Mouse (Mus musculus) ES-Bruce4 (cell line): ENCODE data around the gene Mgmt. TPM values are rescaled to one million over a fixed set of nuclear protein-coding genes. Genes with fewer than 3 reads are reported as not detected.

Experiments
- H3K27ac ChIP-seq: 2 replicates; pipeline ENCODE4 v1.5.1; 2012; ENCODE audit warnings: low read length, inconsistent platforms; ENCODE audit not compliant: insufficient read depth
- H3K27me3 ChIP-seq: 2 replicates; pipeline ENCODE4 v1.6.1; 2012; ENCODE audit warnings: mild to moderate bottlenecking, low read length, inconsistent platforms; ENCODE audit not compliant: control insufficient read depth, poor library complexity, insufficient read depth, severe bottlenecking
- H3K36me3 ChIP-seq: 2 replicates; pipeline ENCODE4 v1.6.1; 2012; ENCODE audit warnings: inconsistent platforms, mild to moderate bottlenecking, low read length, moderate library complexity; ENCODE audit not compliant: control insufficient read depth, poor library complexity, insufficient read depth, severe bottlenecking
- H3K4me1 ChIP-seq: one replicate; pipeline ENCODE4 v1.8.1; 2011; ENCODE audit warnings: low read length; ENCODE audit not compliant: control insufficient read depth, insufficient read depth
- H3K4me3 ChIP-seq: 2 replicates; pipeline ENCODE4 v1.5.1; 2011; ENCODE audit warnings: low read depth, mild to moderate bottlenecking, low read length
- H3K9ac ChIP-seq: 2 replicates; pipeline ENCODE4 v1.6.1; 2012; ENCODE audit warnings: low read depth, mild to moderate bottlenecking, inconsistent platforms; ENCODE audit not compliant: poor library complexity, severe bottlenecking
- H3K9me3 ChIP-seq: replicated peaks from 2 replicates; pipeline ENCODE4 v1.6.1; 2012; ENCODE audit warnings: mild to moderate bottlenecking, low read length, inconsistent platforms; ENCODE audit not compliant: control insufficient read depth, poor library complexity, insufficient read depth, severe bottlenecking
- CTCF ChIP-seq: IDR thresholded peaks from one replicate; pipeline ENCODE4 v1.8.1; 2011; ENCODE audit warnings: low read depth, low read length
- EP300 ChIP-seq: IDR thresholded peaks from 2 replicates; pipeline ENCODE4 v1.6.1; 2011; ENCODE audit warnings: low read depth, low read length; ENCODE audit not compliant: insufficient read depth
- POLR2A ChIP-seq: IDR thresholded peaks from one replicate; pipeline ENCODE4 v1.8.1; 2011; ENCODE audit warnings: low read length; ENCODE audit not compliant: insufficient read depth
- polyA plus RNA-seq: library from polyadenylated mRNA; stranded (reverse); fragments of >200 nt; gene quantifications from 2 replicates; pipeline ENCODE4 v1.2.4, GENCODE M21; 2011; ENCODE audit warnings: low read depth; ENCODE audit not compliant: missing spikeins, insufficient read depth, insufficient read length

Mgmt gene
- polyA plus RNA-seq, 1 experiment = 9.6 TPM

GRCm38 (mm10) chr7:136930451-136930850 lies 36.0 kb downstream of the Mgmt start:
- TF ChIP-seq POLR2A = no peak
- TF ChIP-seq EP300 = no peak
- no peak for TF ChIP-seq CTCF
- H3K4me1 ChIP-seq = no peaks in the 10 kb centered on the region

GRCm38 (mm10) chr7:136933367-136933766 lies 39.0 kb downstream of the Mgmt start:
- Histone ChIP-seq H3K9me3 (no peaks in the 10 kb centered on the region), H3K4me1 (no peaks in the 10 kb centered on the region), H3K27ac (no peak overlapping the region), H3K27me3 (no peaks in the 10 kb centered on the region), H3K4me3 (no peak overlapping the region), H3K9ac (no peak overlapping the region), H3K36me3 (no peaks in the 10 kb centered on the region)
- TF ChIP-seq EP300 = no peak
- TF ChIP-seq CTCF = no peak
- no peak for TF ChIP-seq POLR2A

More at GRCm38 (mm10) chr7:136930451-136930850, 36.0 kb downstream of the Mgmt start:
- H3K27me3 ChIP-seq = no peaks in the 10 kb centered on the region
- H3K4me3 ChIP-seq = no peak overlapping the region
- no peaks in the 10 kb centered on the region for H3K36me3 ChIP-seq
- H3K9ac ChIP-seq = no peak overlapping the region
- no peak overlapping the region for H3K27ac ChIP-seq
- H3K9me3 ChIP-seq = no peaks in the 10 kb centered on the region

GRCm38 (mm10) chr7:136934336-136934735 lies 39.9 kb downstream of the Mgmt start:
- Histone ChIP-seq H3K9ac (no peak overlapping the region), H3K4me1 (no peaks in the 10 kb centered on the region)
- TF ChIP-seq CTCF (no peak), POLR2A (no peak), EP300 (no peak)

GRCm38 (mm10) chr7:136934784-136935183 lies 40.4 kb downstream of the Mgmt start:
- H3K4me3 ChIP-seq = no peak overlapping the region
- H3K9me3 ChIP-seq = no peaks in the 10 kb centered on the region
- no peak overlapping the region for H3K9ac ChIP-seq
- no peaks in the 10 kb centered on the region for H3K36me3 ChIP-seq
- no peak overlapping the region for H3K27ac ChIP-seq
- no peak for TF ChIP-seq CTCF
- H3K27me3 ChIP-seq = no peaks in the 10 kb centered on the region
- H3K4me1 ChIP-seq = no peaks in the 10 kb centered on the region

More at GRCm38 (mm10) chr7:136934336-136934735, 39.9 kb downstream of the Mgmt start:
- no peaks in the 10 kb centered on the region for H3K36me3 ChIP-seq
- no peaks in the 10 kb centered on the region for H3K27me3 ChIP-seq
- H3K27ac ChIP-seq = no peak overlapping the region
- no peaks in the 10 kb centered on the region for H3K9me3 ChIP-seq
- no peak overlapping the region for H3K4me3 ChIP-seq

GRCm38 (mm10) chr7:136938371-136938770 lies 44.0 kb downstream of the Mgmt start:
- Histone ChIP-seq H3K27me3 (no peaks in the 10 kb centered on the region), H3K9me3 (no peaks in the 10 kb centered on the region)
- no peak for TF ChIP-seq CTCF
- no peak for TF ChIP-seq POLR2A
- no peak for TF ChIP-seq EP300

GRCm38 (mm10) chr7:136942414-136942813 lies 48.0 kb downstream of the Mgmt start:
- no peaks in the 10 kb centered on the region for H3K27me3 ChIP-seq

More at GRCm38 (mm10) chr7:136938371-136938770, 44.0 kb downstream of the Mgmt start:
- no peak overlapping the region for H3K9ac ChIP-seq
- H3K4me1 ChIP-seq = no peaks in the 10 kb centered on the region
- H3K36me3 ChIP-seq = no peaks in the 10 kb centered on the region
- H3K4me3 ChIP-seq = no peak overlapping the region
- H3K27ac ChIP-seq = no peak overlapping the region

More at GRCm38 (mm10) chr7:136942414-136942813, 48.0 kb downstream of the Mgmt start:
- H3K4me3 ChIP-seq = no peak overlapping the region
- TF ChIP-seq POLR2A (no peak), CTCF (no peak), EP300 (no peak)
- no peak overlapping the region for H3K27ac ChIP-seq
- H3K9me3 ChIP-seq = no peaks in the 10 kb centered on the region
- no peak overlapping the region for H3K9ac ChIP-seq
- H3K36me3 ChIP-seq = no peaks in the 10 kb centered on the region
- no peaks in the 10 kb centered on the region for H3K4me1 ChIP-seq
